Mouse (Mus musculus) brain, adult 10 weeks (tissue): ENCODE measurements around the gene Hsp90b1. TPM values are rescaled to one million over a fixed set of nuclear protein-coding genes. Genes with fewer than 3 reads are reported as not detected.

ENCODE experiments used
- polyA plus RNA-seq: library from polyadenylated mRNA; stranded (reverse); fragments of 350-450 nt; fragmentation: Illumina TruSeq; extraction: RNeasy Lipid Tissue Mini Kit (QIAGEN cat#74804); gene quantifications from one replicate; pipeline ENCODE4 v1.2.3, GENCODE M21; 2015; ENCODE audit warnings: low read depth, low replicate concordance

Gene Hsp90b1
- polyA plus RNA-seq, result 302 TPM

DNA sequence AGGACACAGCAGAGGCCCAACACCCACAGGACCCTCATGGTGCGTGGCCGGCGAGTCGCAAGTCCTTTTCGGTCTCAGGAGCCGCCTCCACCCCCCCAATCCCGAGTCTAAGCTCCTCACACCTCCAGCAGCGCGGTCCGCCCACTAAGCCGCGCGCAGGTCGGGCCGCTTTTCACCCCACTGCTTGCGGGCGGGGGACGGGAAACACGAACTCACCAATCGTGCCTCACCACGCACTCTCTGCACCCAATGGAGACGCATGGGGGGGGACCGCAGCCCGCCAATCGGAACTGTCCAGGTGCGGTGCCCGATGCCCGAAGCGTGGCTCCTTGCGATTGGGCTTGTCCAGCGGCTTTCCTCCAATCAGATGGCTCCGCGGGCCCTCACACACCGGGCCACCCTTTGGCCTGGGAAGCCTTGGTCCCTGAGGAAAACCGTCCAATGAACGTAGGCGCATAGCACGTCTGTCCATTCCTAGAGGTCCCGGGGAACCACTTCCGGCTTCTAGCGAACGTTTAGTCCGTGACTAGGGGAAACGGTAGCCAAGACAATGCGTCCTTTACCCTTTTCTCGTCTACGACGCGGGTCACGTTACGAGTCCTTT lies at the start of gene Hsp90b1, which contains the start of gene Ttc41:
Gene Hsp90b1, minus strand, starts transcription at position 192 of the 604 bp plus-strand sequence.
Gene Ttc41, plus strand, starts transcription at position 494 of the 604 bp plus-strand sequence.

Other genes starting within 250 kb of the Hsp90b1 start
- 9.7 TPM for gene Syn3, start 206.6 kb downstream of the Hsp90b1 start, polyA plus RNA-seq
- gene Ttc41, start 302 bp upstream of the Hsp90b1 start, polyA plus RNA-seq, result 0.91 TPM
- gene Gm49358, start 58.5 kb upstream of the Hsp90b1 start, polyA plus RNA-seq, result 2.7 TPM
- 58.2 TPM for gene Nt5dc3, start 73.5 kb upstream of the Hsp90b1 start, polyA plus RNA-seq